In the genomic region with DNA sequence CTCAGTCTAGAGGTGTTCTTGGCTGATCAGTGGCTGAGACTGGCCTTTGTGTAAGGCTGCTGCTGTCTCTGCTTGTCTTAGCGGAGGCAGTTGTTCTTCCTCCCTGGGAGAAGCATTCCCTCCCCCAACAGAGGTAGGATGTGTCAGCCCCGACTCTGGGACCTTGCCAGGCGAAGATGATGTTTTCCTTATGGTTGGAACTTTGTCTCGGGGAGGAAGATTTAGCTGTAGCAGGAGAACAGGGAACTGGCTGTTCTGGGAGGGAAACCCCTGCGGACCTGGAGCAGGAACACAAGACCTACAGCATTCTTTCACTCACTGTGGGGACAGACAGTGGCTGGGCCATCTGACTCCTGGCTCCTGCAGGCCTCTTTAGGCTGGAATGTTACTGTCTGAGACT, we compare ENCODE assay signal across 10 mouse cellular contexts. TPM values are rescaled to one million over a fixed set of nuclear protein-coding genes. Genes with fewer than 3 reads are reported as not detected.
A peak's percentile ranks its signal among the peaks of the same experiment; 100 is the strongest.
DNase-seq lines count a peak whose midpoint lies in the region; ATAC-seq and TF ChIP-seq lines count a peak whose summit lies in the region.
"Had no signal": no experiment of that assay in that cellular context is flagged by ENCODE, and none has a peak within 500 bp of the region (broad histone marks: within the 10 kb centered on the region; RNA-seq: fewer than 3 reads in every experiment).

No protein-coding gene starts in this region.

- no peak for TF ChIP-seq CTCF in hindbrain, postnatal 0 days (IDR thresholded peaks at IDR 0.05; ENCODE audit: low read depth)

- WGBS in kidney, embryonic 16.5 days, result 29% methylated on average over 5 of the region's 5 CpGs
- 44% methylated on average over 5 of the region's 5 CpGs for WGBS in heart, embryonic 16.5 days
- 47% methylated on average over 5 of the region's 5 CpGs for WGBS in hindbrain, postnatal 0 days

- no peak overlapping the region for H3K4me3 ChIP-seq in kidney, embryonic 16.5 days (ENCODE audit: low read length)
- H3K4me3 ChIP-seq in heart, embryonic 16.5 days (ENCODE audit: low read length), result no peak overlapping the region
- H3K4me3 ChIP-seq in hindbrain, postnatal 0 days (ENCODE audit: low read length), result no peak overlapping the region
- H3K4me3 ChIP-seq: hindbrain, embryonic 12.5 days; megakaryocyte, embryonic 14.5 days had no signal

- peaks cover 4% of the 10 kb centered on the region; the same call in 1 of the 2 replicates for H3K9me3 ChIP-seq in kidney, embryonic 16.5 days (ENCODE audit: low read length)
- H3K9me3 ChIP-seq in heart, embryonic 16.5 days (replicated peaks; ENCODE audit: control insufficient read depth, low read length), result 0 out of 2 replicates have a peak, but pooled peaks cover 3% of the 10 kb centered on the region
- no peaks in the 10 kb centered on the region for H3K9me3 ChIP-seq in hindbrain, postnatal 0 days (ENCODE audit: low read length)
- H3K9me3 ChIP-seq: hindbrain, embryonic 12.5 days; megakaryocyte, embryonic 14.5 days had no signal

- H3K4me1 ChIP-seq in kidney, embryonic 16.5 days (ENCODE audit: insufficient read depth, low read length), result peaks cover 21% of the 10 kb centered on the region
- peaks cover 37% of the 10 kb centered on the region for H3K4me1 ChIP-seq in heart, embryonic 16.5 days (ENCODE audit: control insufficient read depth, insufficient read depth, low read length)
- no peaks in the 10 kb centered on the region for H3K4me1 ChIP-seq in hindbrain, postnatal 0 days (ENCODE audit: insufficient read depth, low read length)

- H3K4me2 ChIP-seq in kidney, embryonic 16.5 days (replicated peaks; ENCODE audit: low read depth, low read length), result no peak overlapping the region
- no peak overlapping the region for H3K4me2 ChIP-seq in heart, embryonic 16.5 days (ENCODE audit: low read depth, low read length)
- no peak overlapping the region for H3K4me2 ChIP-seq in hindbrain, postnatal 0 days (ENCODE audit: low read depth, low read length)
- H3K4me2 ChIP-seq: hindbrain, embryonic 12.5 days had no signal

- no peak overlapping the region; the same call in 1 of the 2 replicates for H3K27ac ChIP-seq in kidney, embryonic 16.5 days (ENCODE audit: low read length)
- peak overlapping the region; percentile 37 for H3K27ac ChIP-seq in heart, embryonic 16.5 days (ENCODE audit: low read length)
- H3K27ac ChIP-seq in hindbrain, postnatal 0 days, result no peak overlapping the region
- H3K27ac ChIP-seq: hindbrain, embryonic 12.5 days had no signal

- no peaks in the 10 kb centered on the region for H3K27me3 ChIP-seq in kidney, embryonic 16.5 days (ENCODE audit: insufficient read depth, low read length)
- no peaks in the 10 kb centered on the region for H3K27me3 ChIP-seq in heart, embryonic 16.5 days (ENCODE audit: control insufficient read depth, insufficient read depth, low read length)
- H3K27me3 ChIP-seq in hindbrain, postnatal 0 days (ENCODE audit: insufficient read depth, low read length), result no peaks in the 10 kb centered on the region
- H3K27me3 ChIP-seq: hindbrain, embryonic 12.5 days had no signal

- DNase-seq in kidney, postnatal 25 days, result peak; percentile 53 to 62
- DNase-seq in gastrocnemius, adult 18-20 months (ENCODE audit: low spot score), result peak; percentile 91
- peak; percentile 44 to 52 for DNase-seq in lung, postnatal 4 days
- DNase-seq in hindbrain, postnatal 0 days (ENCODE audit: low spot score), result no peak
- no peak for DNase-seq in natural killer cell, adult 2 months (ENCODE audit: low spot score in 2 of 2)
- no peak for DNase-seq in thymus, postnatal 25 days

- ATAC-seq in kidney, embryonic 16.5 days (ENCODE audit: low FRiP score, low TSS enrichment), result no peak
- ATAC-seq in heart, embryonic 16.5 days (replicated peaks; ENCODE audit: extremely low read depth, insufficient read depth, low FRiP score), result no peak
- no peak for ATAC-seq in hindbrain, postnatal 0 days

- no peaks in the 10 kb centered on the region for H3K36me3 ChIP-seq in kidney, embryonic 16.5 days (ENCODE audit: insufficient read depth, low read length)
- H3K36me3 ChIP-seq in heart, embryonic 16.5 days (ENCODE audit: control insufficient read depth, insufficient read depth), result peaks cover 22% of the 10 kb centered on the region
- H3K36me3 ChIP-seq in hindbrain, postnatal 0 days (ENCODE audit: insufficient read depth, low read length), result no peaks in the 10 kb centered on the region
- H3K36me3 ChIP-seq: hindbrain, embryonic 12.5 days had no signal

- no peak overlapping the region for H3K9ac ChIP-seq in kidney, embryonic 16.5 days (replicated peaks; ENCODE audit: low read length)
- no peak overlapping the region for H3K9ac ChIP-seq in heart, embryonic 16.5 days (ENCODE audit: low read length)
- H3K9ac ChIP-seq in hindbrain, postnatal 0 days (replicated peaks; ENCODE audit: low read length), result no peak overlapping the region
- H3K9ac ChIP-seq: hindbrain, embryonic 12.5 days had no signal

RNA-seq across cellular contexts. Expression of gene Alpk3, which starts 15.1 kb away (rescaled TPM):
- 0.31 and 0.65 TPM in 2 replicates for polyA plus RNA-seq in kidney, embryonic 16.5 days (2015; fragmentation: Nextera tagmentation; extraction: Ambion mirVana)
- 100 to 1,000 TPM; 286 to 347 TPM for total RNA-seq in gastrocnemius, adult 18-20 months (2021)
- 18.2 and 22.7 TPM in 2 replicates for polyA plus RNA-seq in heart, embryonic 16.5 days (2015; fragmentation: Nextera tagmentation; extraction: Ambion mirVana)
- total RNA-seq in hindbrain, postnatal 0 days (2014; rRNA removed), result 0.04 and 0.16 TPM in 2 replicates
- polyA plus RNA-seq in hindbrain, postnatal 0 days (2015; fragmentation: Nextera tagmentation; extraction: Ambion mirVana), result 0.13 and 0.16 TPM in 2 replicates

RNA-seq across cellular contexts. Expression of gene Slc28a1, which starts 42.1 kb away (rescaled TPM):
- polyA plus RNA-seq in kidney, embryonic 16.5 days (2015; fragmentation: Nextera tagmentation; extraction: Ambion mirVana), result 0.73 and 1.2 TPM in 2 replicates
- total RNA-seq in gastrocnemius, adult 18-20 months (2021), result under 1 TPM; 0.25 to 0.40 TPM
- polyA plus RNA-seq in heart, embryonic 16.5 days (2015; fragmentation: Nextera tagmentation; extraction: Ambion mirVana), result 0.09 and 0.22 TPM in 2 replicates
- 0.29 and 0.47 TPM in 2 replicates for total RNA-seq in hindbrain, postnatal 0 days (2014; rRNA removed)
- 0.08 and 0.10 TPM in 2 replicates for polyA plus RNA-seq in hindbrain, postnatal 0 days (2015; fragmentation: Nextera tagmentation; extraction: Ambion mirVana)
- polyA plus RNA-seq: hindbrain, embryonic 12.5 days had no signal

Comparison
In these comparisons a context has a peak if more than half of its experiments do, and no peak if none do; other contexts are left out.
1. DNase-seq: peak in kidney, postnatal 25 days (2 of 2), gastrocnemius, adult 18-20 months (single experiment) and lung, postnatal 4 days (2 of 2); none in hindbrain, postnatal 0 days (single experiment), natural killer cell, adult 2 months (0 of 2) and thymus, postnatal 25 days (single experiment).
2. RNA of gene Alpk3, which starts 15.1 kb away (polyA plus RNA-seq): 18.2 to 22.7 TPM in heart, embryonic 16.5 days; 0.31 to 0.65 TPM in kidney, embryonic 16.5 days and 0.13 to 0.16 TPM in hindbrain, postnatal 0 days; every median in the first group is over 10 times any median in the second.